Mouse (Mus musculus) B cell, adult 2 months (primary cell): ENCODE results near the gene Ric3.
"Not testable (repeated sequence)": the region's sequence is repeated elsewhere in the genome, so short reads cannot be mapped to it uniquely, and the experiment has no call there.

Source experiments
- DNase-seq, 2 experiments: peaks; one replicate each; pipeline ENCODE4 v3.0.0; 2022

Gene Ric3

DNA sequence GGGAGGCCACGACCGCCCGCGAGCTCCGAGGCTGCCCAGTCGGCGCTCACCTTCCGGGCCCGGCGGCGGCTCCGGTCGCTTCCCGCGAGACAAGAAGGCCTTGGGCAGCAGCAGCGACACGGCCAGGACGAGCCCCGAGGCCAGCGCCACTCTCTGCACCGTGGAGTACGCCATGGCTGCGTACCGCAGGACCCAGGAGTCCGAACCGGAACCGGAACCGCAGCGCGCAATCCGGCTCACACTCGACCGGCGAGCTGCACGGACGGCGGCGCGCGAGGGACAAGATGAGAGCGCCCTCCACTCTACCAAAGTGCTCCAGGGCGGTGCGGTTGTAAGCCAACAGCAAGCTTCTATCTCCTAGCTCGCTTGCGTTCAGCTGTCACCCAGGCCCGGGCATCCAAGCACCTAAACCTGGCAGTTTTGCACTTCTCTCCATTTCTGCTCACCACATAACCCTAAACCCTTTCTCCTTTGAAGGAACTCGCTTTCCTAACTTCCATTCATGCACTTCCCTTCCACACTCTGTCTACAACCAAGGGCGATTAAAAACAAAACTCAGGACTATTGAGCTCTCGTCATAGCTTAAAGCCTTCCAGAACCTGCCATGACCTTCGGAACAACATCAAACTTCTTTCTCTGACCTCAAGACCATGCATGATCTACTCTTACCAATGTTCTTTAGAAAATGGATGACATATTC lies at the start of gene Ric3:
Ric3 (minus strand) TSS at position 219 of the 700 bp plus-strand sequence.
- DNase-seq, result no peak

DNA sequence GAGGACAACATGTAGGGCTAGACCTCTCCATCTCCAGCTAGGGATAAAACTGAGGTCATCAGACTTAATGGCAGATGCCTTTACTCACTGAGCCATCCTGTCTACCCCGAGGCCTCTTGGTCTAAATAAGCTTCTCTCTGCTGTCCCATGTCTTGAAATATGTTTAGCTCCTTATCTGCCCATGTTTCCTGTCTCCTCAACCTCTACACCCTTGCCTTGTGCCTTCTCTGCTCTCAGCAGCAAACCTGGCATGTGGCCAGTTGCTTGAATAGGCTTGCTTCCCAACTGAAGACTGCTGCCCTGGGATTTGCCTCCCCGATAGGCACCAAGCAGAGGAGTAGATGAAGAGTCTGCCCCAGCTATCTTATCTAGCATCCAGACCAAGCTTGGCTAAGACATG lies 48.4 kb upstream of the Ric3 start:
- DNase-seq, result no peak

DNA sequence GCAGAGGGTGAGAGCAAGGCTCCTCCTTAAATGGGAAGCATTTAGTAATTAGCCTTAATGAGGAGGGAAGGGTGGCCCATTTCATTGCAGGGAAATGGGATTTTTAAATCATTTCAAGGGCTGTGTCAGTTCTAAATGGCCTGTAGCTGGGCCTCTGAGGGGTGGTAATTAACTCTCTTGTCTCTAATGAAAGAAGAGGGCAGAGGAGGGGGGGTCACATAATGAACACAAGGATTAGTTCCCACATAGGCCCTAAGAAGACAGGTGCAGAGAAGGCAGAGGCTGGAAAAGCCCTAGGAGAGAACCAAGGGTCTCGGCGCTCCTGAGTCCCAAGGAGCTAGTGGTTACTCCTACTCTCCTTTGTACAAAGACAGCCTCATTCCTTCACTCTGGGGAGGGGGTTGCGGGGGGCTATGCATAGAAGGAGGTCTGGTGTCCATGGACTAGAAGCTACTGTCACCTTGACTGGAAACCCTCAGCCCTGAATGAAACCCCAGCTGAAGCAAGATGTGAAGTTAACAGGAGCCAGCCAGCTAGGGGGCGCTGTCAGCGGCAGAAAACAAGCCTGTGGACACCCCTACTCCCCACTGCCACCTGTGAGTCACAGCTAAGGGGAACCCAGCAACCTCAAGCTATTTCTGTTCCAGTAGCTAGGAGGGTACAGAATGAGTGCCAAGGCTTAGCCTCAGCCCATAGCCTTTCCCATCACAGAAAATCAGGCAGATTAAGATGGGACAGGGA lies 47.0 kb upstream of the Ric3 start:
- no peak for DNase-seq

DNA sequence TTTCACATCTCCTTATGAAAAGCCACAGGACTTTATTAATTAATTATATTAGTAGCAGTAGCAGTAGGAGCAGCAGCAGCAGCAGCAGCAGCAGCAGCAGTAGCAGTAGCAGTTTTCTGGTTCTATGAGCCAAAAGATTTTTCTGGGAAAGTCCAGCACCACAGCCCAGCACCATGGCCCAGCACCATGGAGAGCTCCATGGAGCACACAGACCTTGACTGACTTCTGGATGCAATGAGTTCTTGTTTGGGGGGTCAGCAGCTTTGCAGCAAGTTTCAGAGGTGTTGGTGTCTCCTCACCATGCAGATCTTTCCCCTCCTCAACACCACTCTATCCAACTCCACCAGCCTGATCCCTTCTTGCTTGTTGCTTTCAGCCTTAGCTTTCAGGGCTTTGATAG lies 46.3 kb upstream of the Ric3 start:
- DNase-seq, result no peak

DNA sequence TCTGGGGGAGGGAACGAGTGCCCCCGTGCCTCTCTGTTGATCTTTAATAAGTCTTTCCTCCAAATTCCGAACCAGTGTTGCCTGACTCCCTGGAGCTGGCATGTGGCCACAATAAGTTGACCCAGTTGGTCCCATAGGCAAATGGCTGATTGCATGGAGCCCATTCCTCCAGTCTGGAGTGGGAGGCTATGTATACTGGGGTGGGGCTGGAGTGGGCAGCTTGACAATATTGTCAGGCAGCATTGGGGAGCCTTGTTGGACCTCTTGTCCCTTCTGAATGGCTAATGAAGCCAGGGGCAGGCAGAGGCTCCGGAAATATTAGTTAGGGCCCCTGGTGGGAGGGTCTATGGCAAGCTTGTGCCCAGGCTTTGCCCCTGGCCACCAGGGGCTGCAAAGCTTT lies 32.8 kb upstream of the Ric3 start:
- no peak for DNase-seq

DNA sequence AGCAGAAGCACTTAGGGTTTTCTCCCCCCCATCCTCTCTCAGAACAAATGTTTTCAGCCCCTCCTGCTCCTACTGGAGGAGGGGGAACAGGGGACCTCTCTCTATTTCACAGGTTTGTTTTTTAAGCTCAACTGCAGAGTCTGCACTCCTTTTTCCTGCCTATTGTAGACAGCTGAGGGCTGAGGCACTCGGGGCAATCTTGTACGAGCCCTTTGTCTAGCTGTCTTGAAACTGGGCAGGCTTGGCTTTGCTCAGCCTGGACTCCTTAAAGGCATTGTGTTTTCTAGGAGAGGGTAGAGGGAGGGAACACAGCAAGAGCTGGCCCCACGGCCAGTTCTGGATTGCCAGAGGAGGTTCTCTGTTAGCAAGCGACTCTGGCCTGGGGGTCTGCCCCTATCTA lies 32.4 kb upstream of the Ric3 start:
- DNase-seq, result not testable (repeated sequence)

DNA sequence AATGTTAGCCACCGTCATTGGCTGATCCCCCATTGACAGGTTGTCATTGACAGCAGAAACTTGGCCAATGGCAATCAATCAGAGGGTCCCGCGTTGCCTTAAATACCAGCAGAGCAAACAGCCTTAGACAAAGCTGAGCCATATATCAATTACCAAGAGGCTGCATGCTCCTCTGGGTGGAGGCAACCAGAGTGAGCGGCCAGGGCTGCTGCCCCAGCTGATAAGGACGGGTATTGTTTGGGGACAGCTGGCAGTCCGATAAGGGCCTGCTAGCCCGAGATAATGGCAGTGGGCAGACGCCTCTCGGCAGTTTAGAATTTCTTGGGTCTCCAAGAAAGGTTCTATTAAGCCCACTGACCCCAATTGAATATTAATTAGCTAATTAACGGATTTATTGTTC lies 31.8 kb upstream of the Ric3 start:
- DNase-seq, result no peak

DNA sequence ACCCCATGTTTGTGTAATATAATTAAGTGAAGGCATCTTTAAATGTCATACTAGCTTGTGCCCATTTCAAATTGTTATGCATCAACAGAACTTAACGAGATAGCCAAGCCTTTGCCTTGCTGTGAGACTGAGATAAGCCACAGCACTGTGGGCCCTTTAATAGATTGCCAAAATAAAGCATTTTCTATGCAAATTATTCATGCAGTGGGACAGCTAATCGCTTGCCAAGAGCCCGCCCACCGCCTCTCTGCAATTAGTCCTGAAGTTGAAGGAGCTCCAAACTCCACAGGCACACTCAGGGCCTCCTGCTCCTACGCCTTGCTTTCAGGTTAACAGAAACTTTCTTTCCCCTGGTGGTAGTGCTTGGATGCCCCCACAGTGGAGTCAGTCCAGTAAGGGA lies 27.9 kb upstream of the Ric3 start:
- no peak for DNase-seq

DNA sequence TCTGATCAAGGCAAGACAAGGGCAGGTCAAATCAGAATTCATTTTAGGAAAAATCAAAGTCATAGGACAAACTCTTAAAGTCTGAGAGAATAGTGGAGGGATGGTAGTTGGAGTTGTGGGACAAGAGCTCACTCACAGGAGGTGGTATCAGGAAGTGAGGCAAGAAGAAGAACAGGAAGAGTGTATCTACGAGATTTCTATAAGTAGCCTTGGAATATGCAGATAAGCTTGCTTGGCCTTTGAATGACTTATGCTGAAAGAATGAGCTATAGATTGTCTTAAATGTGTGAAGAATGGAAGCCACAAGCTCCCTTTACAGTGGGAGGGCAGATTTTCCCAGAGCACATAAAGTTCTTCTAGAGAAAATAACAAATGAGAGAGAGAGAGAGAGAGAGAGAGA lies 21.8 kb upstream of the Ric3 start:
- no peak for DNase-seq

DNA sequence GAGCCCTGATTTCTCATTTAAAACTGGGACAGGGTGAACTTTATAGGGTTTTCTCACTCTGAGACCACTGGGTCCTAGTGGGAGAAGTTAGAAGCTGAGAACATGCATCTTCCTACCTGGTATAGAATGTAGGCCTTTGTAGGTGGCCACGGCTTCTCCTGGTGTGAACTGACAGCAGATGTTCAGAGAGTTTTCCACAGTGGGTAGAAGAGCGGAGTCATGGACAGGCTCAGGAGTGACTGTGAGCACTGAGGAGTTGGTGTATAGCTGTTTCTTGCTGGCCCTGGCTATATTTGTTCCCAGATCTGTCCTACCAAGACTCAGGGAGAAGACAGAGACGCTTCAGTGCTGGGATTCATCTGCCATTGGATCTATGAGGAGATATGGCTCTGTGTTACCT lies 18.0 kb upstream of the Ric3 start:
- no peak for DNase-seq

DNA sequence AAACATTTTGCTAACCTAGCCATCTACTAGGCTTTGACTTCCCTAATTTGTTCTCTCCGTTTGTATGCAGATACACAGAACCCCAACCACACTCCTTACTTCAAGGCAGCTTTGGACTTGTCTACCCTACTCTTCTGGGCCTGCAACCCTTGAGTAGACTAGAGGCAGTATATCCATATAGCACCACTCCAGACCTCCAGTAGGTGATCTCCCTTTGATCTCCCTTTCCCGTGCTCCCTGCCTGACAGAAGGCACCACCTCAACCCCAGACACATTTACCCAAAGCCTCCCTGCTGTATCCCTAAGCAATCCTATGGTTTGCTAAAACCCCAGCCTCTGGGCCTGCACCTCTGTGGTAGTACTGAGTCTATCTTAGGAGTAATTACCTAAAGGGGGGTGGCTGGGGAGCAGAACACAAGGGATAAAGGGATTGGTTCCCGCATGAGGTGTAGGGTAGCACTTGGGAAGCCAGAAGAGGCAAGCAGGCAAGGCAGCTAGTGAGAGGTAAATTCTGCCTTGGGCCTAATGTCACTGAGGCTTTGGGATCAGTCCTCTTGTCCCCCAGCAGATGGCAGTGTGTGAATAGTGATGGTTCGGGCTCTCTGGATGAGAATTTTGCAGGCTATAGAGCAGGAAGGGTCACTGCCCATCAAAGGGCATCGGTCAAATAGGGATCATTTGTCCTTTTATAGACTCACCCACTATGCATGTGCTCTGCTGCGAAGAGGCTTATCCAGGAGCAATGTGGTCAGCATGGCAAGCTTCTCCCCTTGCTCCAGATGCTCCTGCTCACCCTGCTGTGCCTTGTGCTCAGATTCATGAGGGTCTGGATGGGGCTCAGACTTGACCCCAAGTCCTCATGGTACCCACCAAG lies 15.3 kb upstream of the Ric3 start:
- no peak for DNase-seq

DNA sequence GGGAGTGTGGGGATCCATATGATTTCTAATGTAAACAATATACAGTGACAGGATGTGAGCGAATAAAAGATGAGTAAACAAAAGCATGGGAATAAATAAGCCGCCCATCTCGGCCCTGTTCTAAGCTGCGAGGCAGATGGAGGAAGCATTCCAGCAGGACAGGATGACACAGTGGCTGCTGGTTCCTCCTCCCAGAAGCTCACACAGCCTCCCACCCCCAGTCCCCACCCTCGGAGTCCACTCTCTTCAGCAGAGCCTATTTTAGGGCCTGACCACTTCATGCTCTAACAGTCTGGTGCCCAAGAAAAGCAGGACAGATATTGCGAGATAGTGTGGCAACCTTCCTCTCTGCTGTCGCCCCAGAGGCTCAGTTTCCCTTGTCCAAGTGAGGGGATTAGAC lies 14.1 kb upstream of the Ric3 start:
- DNase-seq, result no peak

DNA sequence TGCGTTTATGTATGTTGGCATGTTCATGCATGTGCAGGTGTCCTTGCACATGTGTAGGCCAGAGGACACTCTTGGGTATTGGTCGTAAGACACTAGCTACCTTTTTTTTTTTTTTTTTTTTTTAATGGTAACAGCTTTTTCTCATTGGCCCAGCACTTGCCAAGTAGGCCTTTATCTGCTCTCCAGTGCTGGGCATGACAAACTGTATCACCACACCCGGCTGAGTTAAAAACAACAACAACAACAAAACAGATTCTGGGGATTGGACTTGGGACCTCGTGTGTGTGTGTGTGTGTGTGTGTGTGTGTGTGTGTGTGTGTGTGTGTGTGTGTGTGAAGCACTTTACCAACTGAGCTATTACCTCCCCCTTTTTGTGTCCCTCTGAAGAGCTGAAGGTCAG lies 13.5 kb upstream of the Ric3 start:
- no peak for DNase-seq

DNA sequence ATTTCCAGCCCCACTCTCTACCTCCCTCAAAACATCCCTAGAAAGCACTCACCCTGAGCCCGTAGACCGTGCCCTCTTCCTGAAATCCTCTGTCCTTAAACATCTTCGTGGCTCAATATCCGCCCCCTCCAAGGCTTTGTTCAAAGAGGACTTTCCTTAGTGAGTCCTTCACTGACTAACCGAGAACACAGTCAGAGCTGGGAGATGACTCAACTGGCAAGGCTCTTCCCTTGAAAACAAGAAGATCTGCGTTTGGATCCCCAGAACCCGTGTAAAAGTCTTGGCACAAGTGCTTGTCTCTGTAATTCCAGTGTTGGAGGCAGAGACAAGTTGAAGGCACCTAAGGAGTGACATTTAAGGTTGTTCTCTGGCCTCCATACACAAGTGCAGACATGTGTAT lies 11.2 kb upstream of the Ric3 start:
- no peak for DNase-seq

DNA sequence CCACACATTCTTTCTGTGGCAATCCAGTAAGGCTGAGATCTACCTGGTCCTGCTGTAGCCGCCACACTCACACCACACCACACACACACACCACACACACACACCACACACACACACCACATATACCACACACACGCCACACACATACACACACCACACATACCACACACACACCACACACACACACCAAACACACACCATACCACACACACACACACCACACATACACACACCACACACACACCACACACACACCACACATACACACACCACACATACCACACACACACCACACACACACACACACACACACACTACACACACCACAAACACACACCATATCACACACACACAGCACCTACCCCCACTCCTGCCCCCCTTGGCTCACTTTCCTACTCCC lies 8.2 kb upstream of the Ric3 start:
- not testable (repeated sequence) for DNase-seq

DNA sequence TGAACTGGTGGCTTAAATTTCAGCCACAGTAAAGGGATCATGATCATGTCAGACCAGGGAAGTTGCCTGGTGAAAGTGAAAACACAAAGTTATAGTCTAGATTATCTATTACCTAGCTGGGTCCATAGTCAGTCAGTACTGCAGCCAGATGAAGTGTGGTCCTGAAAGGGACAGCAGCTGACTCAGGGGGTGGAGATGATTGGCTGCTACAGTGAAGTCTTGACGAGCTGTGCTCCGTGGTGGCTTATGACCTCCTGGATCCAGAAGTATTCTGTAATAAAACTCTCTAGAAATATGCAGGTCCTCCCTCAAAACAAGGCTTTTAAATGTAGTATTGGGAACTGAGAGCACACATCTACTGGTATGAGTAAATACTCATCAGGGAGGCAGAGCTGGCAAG lies 3.8 kb upstream of the Ric3 start:
- no peak for DNase-seq

DNA sequence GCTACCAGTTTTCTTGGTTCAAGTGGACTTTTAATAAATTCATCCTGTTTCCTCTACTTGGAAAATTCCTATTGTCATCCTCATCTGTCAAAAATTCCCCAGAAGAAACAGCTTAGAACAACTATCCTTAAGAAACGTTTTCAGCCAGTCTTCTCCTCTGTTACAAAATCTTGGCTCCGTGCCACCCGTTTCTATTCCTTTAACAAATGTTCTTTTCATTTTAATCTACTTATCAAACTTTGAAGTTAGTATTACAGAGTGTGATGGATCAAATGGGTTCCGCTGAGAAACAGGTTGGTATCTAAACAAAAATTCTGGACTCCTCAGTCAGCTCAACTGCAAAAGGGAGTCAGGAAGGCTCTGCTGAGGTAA lies 668 bp upstream of the Ric3 start:
- no peak for DNase-seq

DNA sequence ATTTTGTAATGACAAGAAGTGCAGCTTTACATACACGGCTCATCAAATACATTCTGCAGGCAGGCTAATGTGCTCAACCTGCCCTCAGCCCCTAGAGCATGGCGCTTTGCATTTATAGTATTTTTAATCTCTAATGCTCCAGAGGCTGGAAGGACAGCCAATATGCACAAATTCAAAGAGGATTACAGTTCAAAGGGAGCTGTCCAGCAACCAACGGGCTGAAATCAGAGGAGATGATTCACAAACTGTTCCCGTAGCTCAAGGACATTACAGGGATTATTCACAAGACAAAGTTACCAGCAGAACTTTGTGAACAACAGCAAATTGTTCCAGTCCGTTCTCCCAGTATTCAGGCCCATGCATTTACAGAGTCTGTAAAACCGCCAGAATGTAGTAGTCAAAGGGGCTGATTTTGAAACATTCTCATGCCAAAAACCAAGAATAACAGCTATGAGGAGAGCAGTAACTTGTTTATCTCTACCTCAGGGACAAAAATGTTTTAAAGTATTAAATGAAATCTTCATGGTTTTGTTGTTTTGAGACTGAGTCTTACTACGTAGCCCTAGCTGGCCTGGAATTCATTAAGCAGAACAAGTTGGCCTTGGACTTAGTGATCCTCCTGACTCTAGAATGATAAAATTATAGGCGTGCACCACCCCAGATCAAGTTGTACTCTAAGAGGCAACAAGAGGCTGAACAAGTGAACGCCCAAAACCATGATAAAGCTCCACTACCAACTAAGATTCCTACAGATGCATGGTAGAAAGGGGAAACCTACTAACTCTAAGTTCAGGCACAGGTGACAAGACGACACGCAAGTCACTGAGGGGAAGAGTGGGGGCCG lies 640 bp downstream of the Ric3 start:
- no peak for DNase-seq

DNA sequence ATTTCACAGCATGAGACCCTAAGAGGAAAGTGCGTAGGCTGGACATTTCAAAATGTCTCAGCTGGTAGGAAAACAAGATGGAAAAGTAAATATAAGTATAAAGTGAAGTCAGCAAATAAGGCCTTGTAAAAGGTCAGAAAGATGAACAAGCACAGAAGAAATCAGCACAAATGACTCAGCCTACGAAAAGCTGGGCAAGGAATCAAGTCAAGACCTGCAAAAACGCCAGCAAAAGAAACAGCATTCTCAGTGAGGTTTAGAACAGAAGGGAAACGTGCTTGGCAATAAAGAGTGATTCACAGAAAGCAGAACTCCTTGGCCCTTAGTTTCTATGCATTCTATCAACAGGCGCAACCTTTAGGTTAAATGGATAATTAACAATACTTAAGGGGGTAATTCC lies 10.8 kb downstream of the Ric3 start:
- DNase-seq, result no peak

DNA sequence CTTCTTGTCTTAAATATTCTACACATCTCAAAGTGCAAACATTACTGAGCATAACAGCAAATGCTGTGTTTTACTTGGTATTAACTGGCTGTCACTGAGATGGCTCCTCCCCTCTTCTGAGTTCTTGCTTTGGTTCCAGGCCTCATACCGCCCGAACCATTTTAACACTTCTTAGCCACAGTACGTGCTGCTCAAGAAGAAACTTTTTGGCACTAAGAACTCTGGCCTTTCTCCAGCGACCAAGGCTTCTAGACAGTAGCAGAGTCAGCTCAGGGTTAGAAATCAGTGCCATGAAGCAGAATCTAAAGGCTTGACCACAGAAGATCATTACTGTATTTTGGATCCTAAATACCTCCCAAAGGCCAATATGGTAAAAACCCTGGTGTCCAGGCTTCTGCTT lies 13.5 kb downstream of the Ric3 start:
- DNase-seq, result no peak

DNA sequence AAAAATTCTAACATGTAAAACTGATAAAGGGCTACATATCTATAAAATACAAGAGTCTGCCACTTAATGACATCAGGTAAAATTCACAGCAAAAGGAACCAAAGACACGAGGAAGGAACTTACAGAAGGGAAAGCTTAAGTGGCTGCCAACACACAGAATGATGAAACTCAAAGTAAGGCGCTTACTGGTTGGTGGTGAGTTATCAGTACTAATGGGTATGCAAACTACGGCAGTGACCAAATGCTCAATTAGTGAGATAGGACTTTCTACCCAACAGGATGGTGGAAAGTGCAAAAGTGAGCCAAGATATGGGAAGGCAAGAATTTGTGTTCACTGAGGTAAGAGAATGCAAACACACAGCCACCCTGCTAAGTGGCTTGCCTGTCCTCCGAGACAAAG lies 23.6 kb downstream of the Ric3 start:
- DNase-seq, result no peak

DNA sequence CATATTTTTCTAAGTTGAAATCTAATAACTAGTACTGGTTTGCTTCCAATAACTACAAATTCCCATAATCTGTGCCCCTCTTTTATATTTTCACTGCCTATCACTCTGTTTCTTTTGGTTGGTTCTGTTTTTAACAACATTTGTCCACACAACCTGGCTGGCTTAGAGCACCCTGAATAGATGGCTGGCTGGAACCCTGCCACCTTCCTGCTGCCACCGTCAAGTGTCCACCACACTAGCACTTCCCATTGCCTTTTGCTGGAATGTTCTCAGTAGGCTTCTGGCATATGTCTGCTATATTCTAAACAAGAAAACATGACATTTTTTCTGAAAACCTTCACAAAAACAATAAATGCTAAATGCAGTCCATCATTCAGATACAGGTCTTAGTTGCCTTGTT lies 32.3 kb downstream of the Ric3 start:
- DNase-seq, result no peak

DNA sequence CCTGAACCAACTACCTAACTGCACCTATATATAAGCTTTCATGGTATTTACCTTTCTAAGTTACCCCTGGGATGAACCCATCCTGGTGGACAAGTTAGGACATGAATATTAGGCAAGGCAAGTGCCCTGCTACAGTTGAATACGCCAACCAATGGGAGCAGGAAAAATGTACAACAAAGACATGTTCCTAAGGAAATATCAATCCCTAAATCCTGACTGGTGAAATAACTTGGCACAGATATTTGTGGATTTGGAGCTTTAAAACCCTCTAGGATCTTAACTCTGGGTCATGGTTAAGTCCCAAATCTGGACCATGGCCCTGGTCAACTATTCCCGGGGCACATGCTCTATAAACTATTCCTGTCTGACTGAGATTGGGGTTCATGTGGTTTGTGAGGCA lies 37.3 kb downstream of the Ric3 start:
- no peak for DNase-seq
